Mouse (Mus musculus) ES-E14 (cell line): Measurements from ENCODE around the gene Spcs2. TPM values are rescaled to one million over a fixed set of nuclear protein-coding genes. Genes with fewer than 3 reads are reported as not detected.

ENCODE experiments used
- DNase-seq: peaks from one replicate; pipeline ENCODE4 v3.0.0-alpha.2; 2013; ENCODE audit warnings: low read depth, low spot score
- H3K27ac ChIP-seq: 2 replicates; pipeline ENCODE4 v1.5.1; 2012; ENCODE audit warnings: low read depth, mild to moderate bottlenecking, low read length, moderate library complexity, mixed read lengths; ENCODE audit not compliant: poor library complexity, insufficient read depth, severe bottlenecking
- H3K36me3 ChIP-seq: 2 replicates; pipeline ENCODE4 v1.6.1; 2012; ENCODE audit warnings: mild to moderate bottlenecking, low read length, moderate library complexity, mixed read lengths; ENCODE audit not compliant: control insufficient read depth, poor library complexity, insufficient read depth, severe bottlenecking
- H3K4me1 ChIP-seq, 2 experiments: fragments of 150-350 bp in 1 of 2; sonication (generic) in 1 of 2; 2 replicates each; pipeline ENCODE4 v1.6.1; 2012; ENCODE audit warnings: low read length in 2 of 2, mild to moderate bottlenecking in 1 of 2, mixed read lengths in 1 of 2; ENCODE audit not compliant: control insufficient read depth in 2 of 2, insufficient read depth in 2 of 2, poor library complexity in 1 of 2
- H3K4me3 ChIP-seq, 2 experiments: fragments of 150-350 bp in 1 of 2; sonication (generic) in 1 of 2; 2 replicates each; pipeline ENCODE4 v1.5.1; 2012; ENCODE audit warnings: low read length in 2 of 2, low read depth in 1 of 2, mild to moderate bottlenecking in 1 of 2, mixed read lengths in 1 of 2; ENCODE audit not compliant: insufficient read depth in 1 of 2, poor library complexity in 1 of 2, severe bottlenecking in 1 of 2
- H3K9ac ChIP-seq: 2 replicates; pipeline ENCODE4 v1.6.1; 2012; ENCODE audit warnings: low read depth, mild to moderate bottlenecking, low read length, mixed read lengths; ENCODE audit not compliant: poor library complexity, insufficient read depth, severe bottlenecking
- H3K9me3 ChIP-seq: fragments of 150-350 bp; sonication (generic); 2 replicates; pipeline ENCODE4 v1.6.1; 2012; ENCODE audit warnings: low read depth, mild to moderate bottlenecking, low read length; ENCODE audit not compliant: control insufficient read depth, insufficient read depth
- CHD2 ChIP-seq: IDR thresholded peaks from 2 replicates; pipeline ENCODE4 v1.6.1; 2014; ENCODE audit warnings: mild to moderate bottlenecking, low read depth, low read length, inconsistent platforms
- HCFC1 ChIP-seq: IDR thresholded peaks from 2 replicates; pipeline ENCODE4 v1.6.1; 2012; ENCODE audit warnings: low read length, inconsistent platforms, borderline replicate concordance; ENCODE audit not compliant: insufficient read depth
- MAFK ChIP-seq: IDR thresholded peaks from 2 replicates; pipeline ENCODE4 v1.6.1; 2014; ENCODE audit warnings: mild to moderate bottlenecking, low read depth, low read length, inconsistent platforms; ENCODE audit not compliant: insufficient read depth
- ZC3H11A ChIP-seq: IDR thresholded peaks from 2 replicates; pipeline ENCODE4 v1.6.1; 2012; ENCODE audit warnings: low read depth, mild to moderate bottlenecking, inconsistent platforms, low read length, borderline replicate concordance
- ZNF384 ChIP-seq: IDR thresholded peaks from 2 replicates; pipeline ENCODE4 v1.6.1; 2012; ENCODE audit warnings: low read depth, low read length, inconsistent platforms
- in situ Hi-C, 2 experiments: fragments of 600-800 bp; cut with MboI; formaldehyde crosslinking; loops; one replicate each; pipeline ENCODE4 v1.15.1; 2025; ENCODE audit warnings: low sequenced_read_pairs in 2 of 2, inconsistent platforms in 1 of 2; ENCODE audit not compliant: unreplicated experiment in 2 of 2
- total RNA-seq: library from RNA; depleted of rRNA; stranded (reverse); fragments of 300-350 nt; gene quantifications from 2 replicates; pipeline ENCODE4 v1.2.3, GENCODE M21; 2012

The Spcs2 gene
- total RNA-seq, 1 experiment, result 247 TPM

DNA sequence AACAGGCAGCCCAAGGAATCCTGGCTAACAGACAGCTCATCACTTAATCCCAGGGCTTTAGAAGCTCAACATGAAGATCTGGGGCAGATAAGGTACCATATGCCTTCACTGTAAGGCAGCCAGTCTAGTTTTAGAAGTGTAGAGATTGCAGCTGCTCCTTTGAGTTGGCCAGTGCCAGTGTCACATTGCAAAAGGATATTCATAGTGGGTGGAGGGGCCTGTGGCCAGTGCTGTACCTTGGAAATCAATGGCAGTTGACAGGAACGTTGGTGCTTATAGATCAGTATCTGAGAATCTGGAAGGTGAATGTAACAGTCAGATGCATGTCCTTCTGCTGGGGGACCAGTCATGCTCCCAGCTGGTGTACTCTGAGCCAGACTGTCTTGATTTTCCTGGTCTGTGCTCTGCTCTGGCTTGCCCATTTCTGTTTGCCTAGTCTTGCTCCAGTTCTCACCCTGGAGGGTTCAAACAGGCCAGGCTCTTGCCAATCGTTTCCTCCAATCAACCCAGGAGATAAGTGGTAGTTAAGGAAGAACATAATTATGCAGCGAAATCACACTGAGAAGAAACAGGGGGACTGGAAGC is 41.3 kb upstream of the Spcs2 start:
- no peak overlapping the region for H3K4me3 ChIP-seq
- no peaks in the 10 kb centered on the region for H3K4me1 ChIP-seq
- no peak for TF ChIP-seq ZC3H11A
- TF ChIP-seq ZNF384, result no peak
- TF ChIP-seq HCFC1, result no peak
- no peak for TF ChIP-seq CHD2
- no peak for TF ChIP-seq MAFK
- H3K36me3 ChIP-seq, result no peaks in the 10 kb centered on the region
- DNase-seq, result no peak
- in situ Hi-C loops, result no loop called here
- no peak overlapping the region for H3K9ac ChIP-seq
- H3K27ac ChIP-seq, result no peak overlapping the region
- no peaks in the 10 kb centered on the region for H3K9me3 ChIP-seq

DNA sequence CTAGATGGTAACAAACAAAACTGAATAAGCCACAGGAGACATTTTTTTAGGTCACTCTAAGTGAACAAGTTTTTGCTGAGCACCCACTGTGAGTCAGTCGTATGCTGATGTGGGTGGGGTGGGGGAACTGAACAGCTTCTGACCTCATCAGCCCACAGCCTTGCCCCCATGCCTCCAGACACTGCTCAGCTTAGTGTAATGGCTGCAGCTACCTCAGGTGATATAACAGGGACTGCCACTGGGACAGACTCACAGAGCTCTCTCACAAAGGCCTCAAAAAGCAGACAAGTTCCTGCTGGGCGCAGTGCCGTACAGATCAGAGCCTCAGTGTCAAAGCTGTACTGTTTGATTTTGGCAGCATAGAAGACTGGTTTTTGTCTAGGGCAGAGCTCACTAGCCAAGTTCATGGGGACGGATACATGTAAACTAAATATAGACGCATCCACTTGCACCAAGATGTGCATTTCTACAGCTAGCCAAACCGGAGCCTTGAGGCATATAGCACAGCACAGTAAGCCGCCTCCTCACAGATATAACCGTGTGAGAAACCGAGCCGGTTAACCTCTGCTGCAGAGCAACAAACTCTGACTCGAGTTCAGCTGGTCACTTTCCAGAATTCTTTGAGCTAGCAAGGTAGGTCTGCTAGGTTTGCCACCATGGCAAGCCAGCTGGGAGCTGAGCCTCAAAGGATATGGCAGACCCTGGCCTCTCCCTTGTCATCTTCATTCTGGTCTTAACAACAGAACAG is 39.8 kb upstream of the Spcs2 start:
- in situ Hi-C loops, result no loop called here
- no peak for DNase-seq
- no peaks in the 10 kb centered on the region for H3K9me3 ChIP-seq
- no peaks in the 10 kb centered on the region for H3K4me1 ChIP-seq
- no peak overlapping the region for H3K9ac ChIP-seq
- no peak for TF ChIP-seq CHD2
- no peak for TF ChIP-seq ZC3H11A
- no peak for TF ChIP-seq MAFK
- TF ChIP-seq ZNF384, result no peak
- TF ChIP-seq HCFC1, result no peak
- no peak overlapping the region for H3K4me3 ChIP-seq
- H3K36me3 ChIP-seq, result no peaks in the 10 kb centered on the region
- H3K27ac ChIP-seq, result no peak overlapping the region

DNA sequence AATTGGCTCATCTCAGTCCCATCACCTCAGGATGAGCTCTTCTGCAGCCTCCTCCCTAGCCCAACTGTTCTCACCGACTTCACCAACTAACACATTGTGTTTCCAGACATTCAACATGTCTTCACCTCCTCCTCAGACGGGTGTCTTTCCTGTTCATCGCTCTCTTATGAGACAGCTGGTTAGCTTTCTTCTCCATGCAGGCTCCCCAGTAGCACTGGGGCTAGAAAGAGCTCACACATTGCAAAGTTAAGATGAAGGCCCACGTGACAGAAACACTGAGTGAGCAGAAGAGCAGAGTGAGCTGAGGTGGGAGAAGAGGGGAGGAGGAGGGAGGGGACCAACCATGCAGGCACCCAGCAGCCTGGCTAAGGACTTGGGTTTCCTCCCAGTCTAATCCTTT is 38.9 kb upstream of the Spcs2 start:
- Histone ChIP-seq H3K4me1 (no peaks in the 10 kb centered on the region), H3K27ac (no peak overlapping the region), H3K9ac (no peak overlapping the region), H3K4me3 (no peak overlapping the region), H3K36me3 (no peaks in the 10 kb centered on the region), H3K9me3 (no peaks in the 10 kb centered on the region)
- DNase-seq, result no peak
- in situ Hi-C loops, result no loop called here
- TF ChIP-seq ZNF384 (no peak), ZC3H11A (no peak), CHD2 (no peak), HCFC1 (no peak), MAFK (no peak)

DNA sequence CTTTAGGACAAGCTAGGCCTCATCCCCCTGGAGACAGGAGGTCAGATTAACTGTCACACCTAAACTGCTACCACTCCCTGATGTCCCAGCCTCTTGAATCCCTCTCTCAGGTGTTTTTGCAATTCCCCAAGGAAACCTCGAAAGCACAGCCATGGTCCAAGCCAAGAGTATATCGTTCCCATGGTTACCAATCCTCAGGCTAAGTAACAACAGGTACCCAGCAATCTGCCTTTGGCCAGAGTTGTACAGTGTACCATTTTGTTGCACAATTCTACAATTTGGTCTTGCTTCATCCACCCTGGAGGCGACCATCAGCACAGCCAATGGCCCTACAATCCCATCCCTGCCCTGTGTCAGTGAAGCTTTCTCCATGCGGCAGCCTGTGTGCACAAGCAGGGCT is 33.6 kb upstream of the Spcs2 start:
- H3K27ac ChIP-seq, result no peak overlapping the region
- no peaks in the 10 kb centered on the region for H3K9me3 ChIP-seq
- TF ChIP-seq HCFC1 (no peak), ZC3H11A (no peak), ZNF384 (no peak), CHD2 (no peak), MAFK (no peak)
- no peaks in the 10 kb centered on the region for H3K4me1 ChIP-seq
- H3K4me3 ChIP-seq, result no peak overlapping the region
- no peak for DNase-seq
- no peak overlapping the region for H3K9ac ChIP-seq
- in situ Hi-C loops, result no loop called here
- H3K36me3 ChIP-seq, result no peaks in the 10 kb centered on the region

DNA sequence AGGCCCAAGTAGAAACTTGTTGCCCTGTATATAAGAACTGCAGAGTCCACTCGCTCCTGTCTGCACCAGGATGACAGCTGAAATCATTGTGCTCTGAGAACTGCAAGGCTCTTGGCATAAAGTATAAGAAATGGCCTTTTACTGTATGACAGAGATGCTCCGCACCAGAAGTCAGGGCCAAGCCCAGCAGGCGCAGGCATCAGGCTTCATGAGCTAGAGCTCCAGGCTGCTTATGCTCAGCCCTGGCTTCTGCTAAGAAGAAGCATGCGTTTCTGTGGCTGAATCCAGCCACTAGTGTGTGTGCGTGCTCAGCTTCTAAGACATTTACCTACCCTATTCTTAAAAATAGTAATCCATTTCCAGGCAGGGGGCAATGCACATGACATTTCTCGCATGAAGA is 31.2 kb upstream of the Spcs2 start:
- no peak overlapping the region for H3K4me3 ChIP-seq
- in situ Hi-C loops, result no loop called here
- H3K9ac ChIP-seq, result no peak overlapping the region
- no peaks in the 10 kb centered on the region for H3K4me1 ChIP-seq
- TF ChIP-seq ZNF384 (no peak), ZC3H11A (no peak), CHD2 (no peak), MAFK (no peak), HCFC1 (no peak)
- no peaks in the 10 kb centered on the region for H3K36me3 ChIP-seq
- H3K9me3 ChIP-seq, result no peaks in the 10 kb centered on the region
- DNase-seq, result no peak
- no peak overlapping the region for H3K27ac ChIP-seq
